Mouse (Mus musculus) gastrocnemius, postnatal 36 days (tissue): Measurements from ENCODE around the gene Anxa4. TPM values are rescaled to one million over a fixed set of nuclear protein-coding genes. Genes with fewer than 3 reads are reported as not detected.
A peak's percentile ranks its signal among the peaks of the same experiment; 100 is the strongest.

ENCODE experiments used
- DNase-seq, 2 experiments: peaks; one replicate each; pipeline ENCODE4 v3.0.0; 2022
- intact Hi-C: fragments of 180-260 bp; cut with DNase I; formaldehyde crosslinking; loops from one replicate; pipeline ENCODE4 v1.15.1; 2025
- long read RNA-seq, 2 experiments: library from polyadenylated mRNA; stranded (forward); transcript quantifications; one replicate each; pipeline ENCODE4 v2.0.0; 2021
- total RNA-seq, 2 experiments: library from RNA; stranded (reverse); gene quantifications; 2 replicates each; pipeline ENCODE4 v1.2.3; 2021

Gene Anxa4
- 10 to 100 TPM; 12.9 to 16.8 TPM for total RNA-seq
- long read RNA-seq, experiment 1, transcript Anxa4-201 (13 exons, 2,002 nt): major isoform, 19 of 23 reads
- long read RNA-seq, experiment 1, partial matches to known transcripts: 0 of 23 reads
- long read RNA-seq, experiment 1, other reads (novel, unspliced or antisense): 4 of 23 reads
- long read RNA-seq, experiment 2, transcript Anxa4-201 (13 exons, 2,002 nt): major isoform, 15 of 19 reads
- long read RNA-seq, experiment 2, partial matches to known transcripts: 0 of 19 reads
- long read RNA-seq, experiment 2, other reads (novel, unspliced or antisense): 3 of 19 reads

DNA sequence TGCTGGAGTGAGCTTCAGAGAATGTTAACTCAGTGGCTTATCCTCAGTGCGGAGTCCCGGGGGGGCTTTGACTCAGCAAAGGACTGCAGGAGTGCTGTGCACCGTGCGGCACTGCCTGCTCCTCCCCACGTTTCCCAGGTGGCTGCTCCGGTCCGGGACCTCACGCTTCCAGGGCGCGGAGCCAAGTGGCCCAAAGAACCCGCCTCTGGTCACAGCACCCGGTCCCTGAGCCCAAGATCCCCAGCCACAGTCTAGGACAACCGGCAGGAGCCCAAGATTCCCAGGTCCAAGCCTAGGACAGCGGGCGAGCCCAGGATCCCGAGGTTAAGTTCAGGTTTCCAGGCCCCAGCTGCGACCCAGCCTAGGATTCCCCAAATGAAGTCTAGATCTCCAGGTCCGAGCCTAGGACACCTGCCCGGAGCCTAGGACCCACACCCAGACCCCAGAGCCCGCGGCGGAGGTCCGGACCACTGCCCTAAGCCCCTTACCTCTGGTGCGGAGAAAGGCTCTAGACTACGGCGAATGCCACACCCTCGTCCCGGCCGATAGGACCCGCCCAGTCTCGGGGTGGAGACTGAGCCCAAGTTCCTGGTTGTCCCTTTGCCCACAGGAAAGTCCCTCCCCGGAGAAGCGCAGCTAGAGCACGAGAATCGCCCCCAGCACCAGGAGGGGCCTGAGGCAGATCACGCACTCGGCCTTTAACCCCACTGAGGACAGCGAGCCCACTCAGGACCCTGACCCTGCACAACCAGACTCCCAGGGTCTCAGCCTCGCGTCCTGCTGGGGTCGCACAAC lies at the start of gene Anxa4:
Gene Anxa4, minus strand, starts transcription at position 564 of the 795 bp plus-strand sequence.
- peak; percentile 75 to 84 for DNase-seq
- intact Hi-C loops: no loop called here

DNA sequence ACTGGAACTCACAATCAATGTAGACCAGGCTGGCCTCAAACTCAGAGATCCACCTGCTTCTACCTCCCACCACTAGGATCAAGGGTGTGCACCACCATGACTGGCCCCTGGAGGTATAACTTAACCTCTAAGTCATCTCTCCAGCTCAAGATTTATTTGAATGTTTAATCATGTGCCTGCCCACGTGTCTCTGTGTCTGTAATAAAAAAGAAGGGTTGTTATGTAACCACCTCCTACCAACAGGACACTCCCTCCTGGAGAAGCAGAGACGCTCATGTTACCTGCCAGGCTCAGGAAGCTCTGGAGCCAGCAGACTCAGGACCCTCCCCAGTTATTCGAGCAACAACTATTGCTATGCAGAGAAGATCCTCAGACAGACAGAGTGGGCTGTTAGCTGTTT lies 48.6 kb upstream of the Anxa4 start:
- no peak for DNase-seq
- intact Hi-C loops: no loop called here

DNA sequence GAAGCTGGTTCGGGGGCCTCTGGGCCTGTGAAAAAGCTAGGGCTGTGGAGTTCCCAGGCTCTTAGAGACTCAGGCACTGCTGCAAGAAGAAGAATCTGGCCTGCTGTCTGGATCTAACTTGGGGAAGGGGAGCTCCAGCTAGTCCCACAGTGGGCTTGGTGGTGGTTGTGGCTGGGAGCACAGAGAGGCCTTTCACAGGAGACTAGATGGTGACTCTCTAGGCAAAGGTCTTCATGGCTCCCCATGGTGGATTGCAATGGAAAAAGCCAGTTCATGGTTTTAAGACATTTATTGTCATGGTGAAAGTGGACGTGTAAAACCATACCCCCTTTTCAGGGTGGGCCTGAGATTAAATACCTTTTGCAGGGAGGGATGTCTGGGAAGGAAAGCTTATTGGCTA lies 45.7 kb upstream of the Anxa4 start:
- no peak for DNase-seq
- intact Hi-C loops: no loop called here

DNA sequence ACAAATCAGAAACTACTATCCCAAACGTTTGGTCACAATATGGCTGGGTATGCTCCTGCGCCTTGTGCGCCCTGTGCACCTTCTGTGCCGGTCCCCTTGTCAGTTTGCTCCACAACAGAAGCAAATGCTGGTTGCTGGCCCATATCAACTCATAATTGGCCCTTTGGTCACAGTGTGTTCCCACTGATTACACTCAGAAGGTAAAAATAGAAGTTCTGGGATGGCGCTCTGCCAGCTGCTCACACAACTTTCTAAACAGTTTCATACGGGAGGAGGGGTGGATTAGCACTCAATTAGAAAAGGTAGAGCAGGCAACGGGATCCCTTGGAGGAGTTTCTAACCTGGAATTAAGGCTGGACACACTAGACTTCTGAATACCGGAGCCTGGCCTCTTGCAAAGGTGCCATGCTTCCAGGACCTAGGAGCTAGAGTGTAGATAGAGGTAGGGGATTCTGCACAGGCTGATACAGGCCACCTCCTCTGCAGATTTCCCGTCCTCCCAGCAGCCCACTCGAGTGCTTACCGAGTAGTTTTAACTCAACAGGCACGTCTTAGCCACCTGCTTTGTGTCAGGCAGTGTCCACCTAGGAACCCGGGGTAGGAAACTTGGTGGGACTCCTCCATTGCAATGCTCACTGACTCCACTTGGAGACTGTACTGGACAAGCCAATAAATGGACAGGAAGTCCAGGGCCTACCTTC lies 39.6 kb upstream of the Anxa4 start:
- peak; percentile 55 to 74 for DNase-seq
- intact Hi-C loops: no loop called here

DNA sequence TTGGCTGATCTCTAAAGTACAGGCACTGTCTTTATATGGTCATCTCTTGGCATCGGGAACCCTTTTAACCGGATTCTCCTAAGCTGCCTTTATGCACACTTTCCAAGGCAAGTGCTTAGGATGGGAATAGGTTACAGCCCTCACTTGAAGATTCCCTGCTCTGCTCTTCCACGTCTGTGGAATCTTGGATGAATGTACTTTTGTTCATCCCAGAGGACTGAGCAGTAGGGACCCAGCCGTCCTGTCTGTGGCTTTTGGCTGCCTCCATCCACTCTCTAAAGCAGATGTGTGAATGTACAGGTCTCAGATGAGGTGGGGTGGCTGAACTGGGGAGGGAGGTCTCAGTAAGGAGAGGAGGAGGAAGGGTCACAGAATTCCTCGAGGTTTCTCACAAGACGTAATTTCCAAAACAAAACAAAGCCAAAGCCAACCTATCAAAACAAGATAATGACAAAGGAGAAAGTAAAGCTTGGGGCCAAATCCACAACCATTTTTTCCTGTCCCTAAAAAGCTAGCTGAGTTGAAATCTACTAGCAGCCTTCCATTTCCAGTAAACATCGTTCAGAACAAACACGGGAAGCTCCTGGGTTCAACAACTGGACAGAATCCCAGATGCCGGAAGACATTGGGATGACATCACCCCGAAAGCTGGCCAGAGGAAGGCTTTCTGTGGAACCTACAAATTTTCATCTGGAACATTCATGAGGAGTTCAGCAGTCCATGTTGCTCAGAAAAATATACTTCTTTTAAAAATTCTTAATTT lies 37.5 kb upstream of the Anxa4 start:
- DNase-seq: peak in 1 of 2 experiments; percentile 54
- intact Hi-C loops: no loop called here

DNA sequence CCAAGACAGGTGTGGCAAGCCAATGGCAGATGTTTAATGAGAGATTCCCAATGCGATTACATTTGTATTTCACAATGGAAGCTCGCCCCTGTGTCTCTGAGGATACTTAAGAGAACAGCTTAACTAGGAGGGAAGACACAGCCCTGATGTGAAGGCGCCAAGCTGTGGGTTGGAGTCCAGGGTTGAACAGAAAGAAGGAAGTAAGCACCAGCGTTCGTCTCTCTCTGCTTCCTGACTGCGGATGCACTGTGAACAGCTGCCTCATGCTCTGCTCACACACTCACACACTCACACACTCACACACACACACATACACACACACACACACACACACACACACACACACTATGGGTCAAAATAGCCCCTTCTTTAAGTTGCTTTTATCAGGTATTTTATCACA lies 36.4 kb upstream of the Anxa4 start:
- intact Hi-C loops: no loop called here
- no peak for DNase-seq

DNA sequence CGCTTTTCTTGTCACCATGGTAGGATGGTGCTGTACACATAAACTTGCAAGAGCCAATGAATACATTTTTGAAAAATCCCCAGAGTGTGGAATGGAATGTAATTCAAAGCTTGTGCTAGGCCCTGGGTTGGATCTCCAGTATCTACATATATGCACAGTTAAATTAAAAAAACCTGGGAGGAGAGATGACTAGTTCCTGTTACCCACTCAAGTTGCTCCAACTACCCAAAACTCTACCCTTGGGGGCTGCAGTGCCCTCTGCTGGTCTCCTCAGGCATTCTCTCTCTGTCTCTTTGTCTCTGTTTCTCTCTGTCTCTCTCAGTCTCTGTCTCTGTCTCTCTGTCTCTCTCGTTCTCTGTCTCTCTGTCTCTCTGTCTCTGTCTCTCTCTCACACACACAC lies 34.0 kb upstream of the Anxa4 start:
- intact Hi-C loops: no loop called here
- DNase-seq: no peak

DNA sequence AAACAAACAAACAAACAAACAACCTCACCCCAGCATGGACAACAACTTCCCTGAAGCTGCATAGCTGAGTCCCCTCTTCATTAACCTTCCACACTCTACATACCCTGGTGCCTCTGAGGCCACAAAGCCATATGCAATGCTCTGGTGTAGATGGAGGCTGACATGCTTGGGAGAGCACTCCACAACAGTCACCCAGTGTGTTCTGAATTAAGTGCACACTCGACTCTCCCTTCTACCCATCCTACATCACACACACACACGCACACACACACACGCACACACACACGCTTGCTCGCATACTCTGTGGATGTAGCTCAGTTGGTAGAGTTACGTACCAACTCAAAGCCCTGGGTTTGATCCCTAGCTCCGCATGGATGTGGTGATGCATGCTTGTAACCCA lies 31.0 kb upstream of the Anxa4 start:
- intact Hi-C loops: no loop called here
- no peak for DNase-seq

DNA sequence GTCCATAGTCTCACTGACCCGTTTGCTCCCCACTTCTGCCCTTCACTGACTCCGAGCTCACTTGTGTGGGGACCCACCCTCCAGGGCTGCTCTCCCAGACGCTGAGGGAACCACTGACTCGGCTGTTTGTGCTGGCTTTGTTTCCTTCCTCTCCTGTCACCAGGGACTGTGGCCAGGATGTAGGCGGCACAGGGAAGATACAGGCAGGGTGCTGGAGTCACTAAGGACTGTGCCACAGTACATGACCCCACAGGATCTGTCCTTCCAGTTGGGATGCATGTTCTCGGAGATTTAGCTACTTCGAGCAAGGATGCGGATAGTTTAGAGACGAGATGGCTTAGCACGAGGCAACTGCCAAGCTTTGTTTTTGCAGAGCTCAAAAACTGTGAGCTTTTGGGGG lies 30.4 kb upstream of the Anxa4 start:
- intact Hi-C loops: no loop called here
- peak in 1 of 2 experiments; percentile 39 for DNase-seq

DNA sequence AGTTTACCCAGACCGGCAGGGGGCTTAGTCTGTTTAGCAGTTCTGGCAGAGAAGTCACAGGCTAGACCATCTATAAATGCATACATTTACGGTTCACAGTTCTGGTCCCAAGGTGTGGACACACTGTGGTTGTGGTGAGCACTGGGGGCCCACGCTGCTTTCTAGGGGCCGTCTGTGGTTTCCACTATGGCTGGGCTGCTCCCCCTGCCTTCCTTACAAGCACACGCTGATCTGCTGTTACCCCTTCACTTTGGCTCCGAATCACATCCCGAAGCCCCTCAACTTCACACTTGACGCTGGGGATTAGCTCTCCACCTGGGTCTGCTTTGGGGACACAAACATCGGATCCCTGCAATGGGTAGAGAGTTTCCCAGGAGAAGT lies 29.7 kb upstream of the Anxa4 start:
- intact Hi-C loops: no loop called here
- DNase-seq: no peak

DNA sequence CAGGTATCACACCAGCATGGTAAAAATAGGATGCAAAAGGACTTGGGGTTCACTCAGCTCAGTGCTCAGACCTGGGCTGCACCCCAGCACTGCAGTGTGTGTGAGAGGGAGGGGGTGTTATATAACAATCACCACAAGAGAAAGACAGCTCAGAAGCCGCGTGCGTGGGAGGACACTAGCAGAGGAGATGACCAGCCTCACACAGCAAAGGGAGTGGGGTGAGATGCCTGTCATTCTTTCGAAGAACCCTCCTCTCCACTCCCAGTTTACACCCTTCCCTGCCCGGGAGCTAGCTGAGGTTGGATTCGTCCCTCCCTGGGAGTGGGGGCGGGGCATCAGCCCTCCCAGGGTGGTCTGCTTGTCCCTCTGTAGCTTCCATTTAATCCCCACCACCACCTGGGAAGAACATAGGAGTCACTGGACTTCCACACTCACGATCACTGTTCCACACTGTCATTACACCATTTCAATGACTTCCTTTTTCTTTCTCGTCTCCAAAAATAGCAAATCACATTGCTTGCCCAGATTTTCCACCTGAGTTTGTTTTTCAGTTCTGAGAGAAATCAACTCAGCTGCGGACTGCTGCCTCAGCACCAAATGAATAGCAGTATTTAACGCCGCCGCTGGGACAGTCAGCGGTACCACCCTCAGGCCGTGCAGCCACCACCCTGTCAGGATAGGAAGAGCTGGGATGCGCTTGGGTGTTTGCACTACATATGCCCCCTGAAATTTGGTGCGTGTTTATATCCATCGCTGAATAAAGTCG lies 29.1 kb upstream of the Anxa4 start:
- intact Hi-C loops: no loop called here
- DNase-seq: peak in 1 of 2 experiments; percentile 46

DNA sequence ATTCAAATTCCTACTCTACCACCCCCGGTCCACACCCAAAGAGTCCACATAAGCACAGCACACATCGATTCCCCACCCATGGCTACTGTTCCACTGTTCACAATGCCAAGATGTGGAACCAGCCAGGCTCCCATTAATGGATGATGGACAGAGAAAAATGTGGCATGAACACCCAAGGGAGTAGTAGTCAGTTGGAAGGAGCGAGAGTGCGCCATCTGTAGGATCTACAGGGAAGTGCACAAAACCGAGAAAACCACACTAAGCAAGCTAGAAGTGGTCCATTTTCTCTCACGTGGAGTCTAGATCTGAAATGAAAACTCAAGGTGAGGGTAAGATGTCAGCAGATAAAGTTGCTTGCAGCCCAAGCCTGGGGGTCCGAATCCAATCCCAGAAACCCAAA lies 27.3 kb upstream of the Anxa4 start:
- DNase-seq: no peak
- intact Hi-C loops: no loop called here

DNA sequence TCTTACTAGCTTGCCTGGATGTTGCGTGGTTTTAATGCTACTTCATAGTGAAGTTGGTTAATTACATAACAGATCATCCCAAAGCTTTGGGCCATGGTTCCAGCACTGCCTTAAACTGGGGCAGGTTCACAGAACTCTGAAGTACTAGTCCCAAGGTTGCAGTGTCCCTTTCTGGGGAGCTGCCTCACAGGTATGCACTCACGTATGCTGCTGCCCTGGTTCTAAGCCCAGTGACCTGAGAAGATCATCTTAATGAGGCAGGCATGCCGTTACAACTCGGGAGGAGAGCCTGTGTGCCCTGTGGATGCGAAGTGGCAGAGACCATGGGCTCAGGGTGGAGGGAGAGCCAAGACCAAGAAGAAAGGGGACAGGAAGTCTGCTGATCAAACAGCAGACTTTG lies 26.5 kb upstream of the Anxa4 start:
- no peak for DNase-seq
- intact Hi-C loops: no loop called here

DNA sequence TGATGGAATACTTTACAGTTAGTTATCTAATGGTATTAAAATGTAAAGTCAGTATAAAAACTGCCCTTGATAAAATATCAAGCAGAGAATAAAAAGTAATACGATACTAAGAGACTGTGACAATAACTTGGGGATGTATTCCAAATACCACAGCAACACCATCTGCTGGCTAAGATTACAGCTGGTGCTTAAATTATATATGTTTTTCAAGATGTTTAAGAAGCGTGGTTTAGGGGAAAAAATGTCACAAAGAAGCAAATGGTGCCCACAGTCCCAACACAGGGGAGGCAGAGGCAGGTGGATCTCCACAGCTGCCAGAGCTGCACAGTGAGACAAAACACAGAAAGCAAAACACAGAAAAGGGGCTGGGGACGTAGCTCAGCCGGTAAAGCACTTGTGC lies 25.5 kb upstream of the Anxa4 start:
- DNase-seq: no peak
- intact Hi-C loops: no loop called here

DNA sequence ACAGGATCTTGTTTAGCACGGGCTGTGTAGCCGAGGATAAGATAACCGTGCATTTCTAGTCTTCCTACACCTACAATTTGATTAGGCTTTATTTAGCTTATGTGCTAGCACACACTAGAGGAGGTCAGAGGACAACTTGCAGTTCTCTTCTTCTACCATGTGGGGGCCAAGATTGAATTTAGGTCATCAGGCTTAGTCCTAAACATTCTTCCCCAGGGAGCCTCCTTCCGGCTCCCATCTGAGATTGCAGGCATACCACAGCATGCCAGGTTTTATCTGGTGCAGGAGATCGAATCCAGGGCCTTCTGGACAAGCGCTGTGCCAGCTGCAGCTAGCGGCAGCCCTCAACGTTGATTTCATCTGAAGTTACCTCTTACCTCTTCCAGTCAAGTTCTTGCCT lies 23.2 kb upstream of the Anxa4 start:
- intact Hi-C loops: no loop called here
- DNase-seq: no peak

DNA sequence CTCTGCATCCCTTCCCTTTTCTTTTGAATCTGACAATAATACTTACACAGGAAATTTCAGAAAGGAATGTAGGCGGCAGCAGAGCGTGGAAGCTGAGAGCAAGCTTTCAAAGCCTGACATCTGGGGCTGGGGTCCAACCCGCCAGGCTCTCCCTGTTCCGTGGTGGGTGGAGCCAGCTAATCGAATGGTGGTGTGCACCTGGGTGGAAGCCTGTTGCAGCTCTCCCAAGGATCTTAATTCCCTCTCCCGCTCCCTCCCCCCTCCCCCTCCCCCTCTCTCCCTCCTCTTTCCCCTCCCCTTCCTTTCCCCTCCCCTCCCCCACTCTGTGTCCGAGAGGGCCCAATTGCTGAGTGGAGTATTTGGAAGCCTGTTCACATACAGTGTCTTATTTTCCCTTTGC lies 22.1 kb upstream of the Anxa4 start:
- intact Hi-C loops: no loop called here
- no peak for DNase-seq

DNA sequence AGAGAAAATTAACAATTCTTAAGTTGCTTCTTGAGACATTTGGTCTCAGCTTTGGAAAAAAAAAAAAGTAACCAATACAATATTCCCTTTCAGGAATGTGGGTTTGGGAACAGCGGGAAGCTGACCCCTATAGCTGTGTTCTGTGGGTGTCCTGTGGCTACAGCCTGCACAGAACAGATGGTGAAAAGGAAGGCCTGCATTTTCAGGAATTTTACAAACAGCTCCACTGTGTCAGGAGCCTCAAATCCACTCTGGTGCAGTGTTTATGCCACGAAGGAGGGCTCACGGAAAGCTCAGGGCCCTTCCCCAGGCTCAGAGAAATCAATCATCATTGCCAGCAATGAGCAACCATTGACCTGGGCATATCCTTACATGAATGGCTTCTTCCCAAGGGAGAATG lies 21.5 kb upstream of the Anxa4 start:
- DNase-seq: no peak
- intact Hi-C loops: loop anchor here (1.0 to 5.0 kb wide), 2 partner anchors 107 to 182 kb away; no protein-coding TSS in a partner anchor

DNA sequence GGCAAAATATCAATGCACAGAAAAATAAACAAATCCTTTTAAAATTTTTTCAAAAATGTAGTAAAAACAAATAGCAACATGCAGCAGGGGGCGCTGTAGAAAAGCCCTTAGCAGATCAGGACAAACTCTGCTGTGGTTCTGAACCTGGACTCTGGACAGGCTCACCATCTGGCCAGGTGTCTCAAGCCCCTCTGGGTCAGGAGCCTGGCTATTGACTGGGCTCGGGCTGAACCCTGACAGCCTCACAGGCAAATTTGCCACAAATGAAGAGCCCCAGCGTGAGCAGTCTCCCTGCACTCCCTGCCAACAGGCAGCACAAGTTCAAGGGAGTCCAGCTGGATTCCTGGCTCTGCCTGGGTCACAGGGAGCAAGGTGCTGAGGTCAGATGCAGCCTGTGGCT lies 20.0 kb upstream of the Anxa4 start:
- peak in 1 of 2 experiments; percentile 42 for DNase-seq
- intact Hi-C loops: loop anchor here (5.0 kb wide), 1 partner anchor 184 kb away; no protein-coding TSS in a partner anchor

DNA sequence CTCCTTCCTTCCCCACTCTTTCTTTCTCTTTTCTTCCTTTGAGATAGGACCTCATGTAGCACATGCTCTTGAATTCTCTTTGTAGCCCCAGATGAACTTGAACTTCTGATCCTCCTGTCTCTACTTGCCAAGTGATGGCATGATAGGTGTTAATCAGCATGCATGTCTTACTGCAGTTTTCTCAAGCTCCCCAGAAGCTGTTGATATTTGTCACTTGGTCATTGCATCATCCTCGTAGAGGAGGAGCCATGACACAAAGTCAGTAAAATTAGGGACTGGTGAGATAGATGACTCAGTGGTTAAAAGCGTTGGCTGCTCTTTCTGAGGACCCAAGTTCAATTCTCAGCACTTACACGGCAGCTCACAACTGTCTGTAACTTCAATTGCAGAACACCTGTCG lies 19.5 kb upstream of the Anxa4 start:
- intact Hi-C loops: loop anchor here (5.0 kb wide), 1 partner anchor 184 kb away; no protein-coding TSS in a partner anchor
- no peak for DNase-seq
